Mouse (Mus musculus): ENCODE data around the gene Lingo2. TPM values are rescaled to one million over a fixed set of nuclear protein-coding genes. Genes with fewer than 3 reads are reported as not detected.

Gene Lingo2
- polyA plus RNA-seq, 1 experiment from 2014 or later, result 0.05 TPM

DNA sequence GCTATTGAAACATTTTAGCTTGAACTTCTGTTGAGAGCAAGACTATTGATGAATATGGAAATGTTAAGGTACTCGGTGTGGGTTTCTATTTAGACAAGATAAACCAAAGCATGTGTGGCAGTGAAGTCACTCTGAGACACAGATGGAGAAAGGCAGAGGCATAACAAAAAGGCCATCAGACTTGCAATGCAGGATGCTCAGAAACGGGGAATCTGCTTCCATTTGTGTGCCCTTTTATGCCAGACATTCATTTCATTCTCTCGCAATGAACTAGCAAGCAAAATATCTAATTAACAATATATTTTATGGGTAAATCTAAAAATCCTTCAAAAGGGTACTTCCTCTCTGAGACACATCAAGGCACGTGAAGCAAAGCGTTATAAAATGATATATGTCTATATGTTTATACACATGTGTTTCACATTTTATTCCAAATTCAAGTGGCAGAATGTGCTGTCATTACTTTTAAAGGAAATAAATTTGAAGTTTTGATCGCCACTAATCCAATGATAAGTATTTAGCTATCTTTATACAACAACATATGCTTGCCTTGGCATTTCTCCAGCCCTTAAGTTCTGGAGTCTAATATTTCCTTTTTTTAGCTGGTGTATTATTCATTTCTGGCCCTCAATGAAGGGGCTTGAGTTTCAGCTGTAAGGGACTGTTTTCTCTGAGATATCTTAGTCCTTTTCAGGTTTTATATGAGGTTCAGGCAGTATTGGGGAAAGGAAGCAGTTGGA is 1199.3 kb downstream of the Lingo2 start:
- no peaks in the 10 kb centered on the region for H3K4me1 ChIP-seq (ENCODE audit: insufficient read depth, low read depth, low read length)
- 66% methylated on average over 6 of the region's 6 CpGs for WGBS
- no peak for ATAC-seq
- no peak for DNase-seq (ENCODE audit: low spot score)
- no peaks in the 10 kb centered on the region for H3K27me3 ChIP-seq (replicated peaks; ENCODE audit: insufficient read depth, low read length)
- no peak overlapping the region for H3K4me2 ChIP-seq (replicated peaks; ENCODE audit: low read depth, low read length)
- TF ChIP-seq EP300 (IDR thresholded peaks at IDR 0.05) (no peak), CTCF (IDR thresholded peaks at IDR 0.05) (no peak)
- no peak overlapping the region for H3K4me3 ChIP-seq (ENCODE audit: low read depth, low read length)
- no peaks in the 10 kb centered on the region for H3K9me3 ChIP-seq (ENCODE audit: low read length)
- H3K9ac ChIP-seq (replicated peaks; ENCODE audit: low read depth), result no peak overlapping the region
- H3K36me3 ChIP-seq (ENCODE audit: insufficient read depth, low read length), result no peaks in the 10 kb centered on the region
- H3K27ac ChIP-seq (ENCODE audit: low read length), result no peak overlapping the region

DNA sequence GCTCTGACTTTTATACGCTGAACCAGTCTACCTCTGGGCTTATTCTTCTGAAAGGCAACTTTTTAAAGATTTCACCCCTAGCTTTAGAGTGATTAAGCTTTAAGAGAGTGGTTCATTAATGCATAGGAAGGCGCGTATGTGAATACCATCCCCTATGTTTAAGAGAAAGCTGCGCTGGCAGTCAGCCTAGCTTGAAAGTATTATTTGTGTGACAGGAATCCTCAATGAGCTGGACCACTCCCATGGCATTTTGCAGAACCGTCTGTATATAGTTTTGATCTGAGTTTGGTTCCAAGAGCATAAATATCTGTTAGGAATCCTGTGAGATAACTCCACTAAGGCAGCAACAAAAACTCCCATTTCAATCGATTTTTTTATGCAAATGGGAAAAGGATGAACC is 1204.9 kb downstream of the Lingo2 start:
- no peak overlapping the region for H3K4me2 ChIP-seq (replicated peaks; ENCODE audit: low read depth, low read length)
- ATAC-seq (no peak), DNase-seq (ENCODE audit: low spot score) (no peak)
- H3K36me3 ChIP-seq (ENCODE audit: insufficient read depth, low read length), result no peaks in the 10 kb centered on the region
- 70% methylated on average over 6 of the region's 6 CpGs for WGBS
- no peak overlapping the region for H3K9ac ChIP-seq (replicated peaks; ENCODE audit: low read depth)
- no peak for TF ChIP-seq EP300 (IDR thresholded peaks at IDR 0.05)
- no peak for TF ChIP-seq CTCF (IDR thresholded peaks at IDR 0.05)
- H3K27me3 ChIP-seq (replicated peaks; ENCODE audit: insufficient read depth, low read length), result no peaks in the 10 kb centered on the region
- no peak overlapping the region for H3K4me3 ChIP-seq (ENCODE audit: low read depth, low read length)
- H3K9me3 ChIP-seq (ENCODE audit: low read length), result no peaks in the 10 kb centered on the region
- no peak overlapping the region for H3K27ac ChIP-seq (ENCODE audit: low read length)
- H3K4me1 ChIP-seq (ENCODE audit: insufficient read depth, low read depth, low read length), result no peaks in the 10 kb centered on the region

DNA sequence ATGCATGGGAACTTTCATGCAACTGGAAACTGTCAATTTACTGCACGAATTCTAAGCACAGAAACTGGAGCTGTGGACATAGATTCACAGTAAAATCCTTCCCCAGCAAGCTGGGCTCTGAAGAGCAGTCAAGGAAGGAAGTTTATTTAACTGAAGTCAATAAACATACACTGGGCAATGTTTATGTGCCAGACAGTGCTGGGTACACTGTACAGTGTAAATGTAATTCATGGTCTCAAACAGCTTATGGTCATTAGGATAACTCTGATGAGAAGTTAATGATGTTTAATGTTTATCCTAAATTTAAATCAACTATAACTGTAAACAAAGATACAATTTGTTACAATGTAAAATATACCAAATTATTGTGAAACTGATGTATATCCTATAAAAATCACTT is 1226.8 kb downstream of the Lingo2 start:
- no peak for DNase-seq (ENCODE audit: low spot score)

DNA sequence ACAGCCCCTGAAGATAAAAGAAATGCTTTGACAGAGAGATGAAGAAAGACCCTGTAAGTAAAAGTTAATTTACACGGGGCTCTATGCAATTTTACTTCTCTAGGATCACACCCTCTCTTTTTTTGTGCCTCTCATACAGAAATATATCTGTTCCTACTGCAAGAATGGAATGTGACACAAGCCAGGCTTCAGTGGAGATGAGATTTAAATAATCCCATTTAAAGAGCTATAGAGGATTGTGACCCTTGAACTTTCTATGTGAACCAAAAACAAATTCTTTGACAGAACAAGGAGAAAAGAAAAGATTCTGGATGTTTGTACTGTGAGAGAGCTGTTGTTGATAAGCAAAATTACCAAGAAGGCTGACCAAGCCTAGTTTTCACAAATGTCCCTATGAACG is 1247.4 kb downstream of the Lingo2 start:
- DNase-seq (ENCODE audit: low spot score) (no peak), ATAC-seq (no peak)
- no peaks in the 10 kb centered on the region for H3K9me3 ChIP-seq (ENCODE audit: low read length)
- WGBS, result 37% methylated on average over 2 of the region's 2 CpGs
- H3K4me1 ChIP-seq (ENCODE audit: insufficient read depth, low read depth, low read length), result no peaks in the 10 kb centered on the region
- H3K27me3 ChIP-seq (replicated peaks; ENCODE audit: insufficient read depth, low read length), result no peaks in the 10 kb centered on the region
- no peak overlapping the region for H3K4me2 ChIP-seq (replicated peaks; ENCODE audit: low read depth, low read length)
- TF ChIP-seq EP300 (IDR thresholded peaks at IDR 0.05) (no peak), CTCF (IDR thresholded peaks at IDR 0.05) (no peak)
- no peak overlapping the region for H3K4me3 ChIP-seq (ENCODE audit: low read depth, low read length)
- no peaks in the 10 kb centered on the region for H3K36me3 ChIP-seq (ENCODE audit: insufficient read depth, low read length)
- no peak overlapping the region for H3K9ac ChIP-seq (replicated peaks; ENCODE audit: low read depth)
- H3K27ac ChIP-seq (ENCODE audit: low read length), result no peak overlapping the region

More for the DNA sequence above, 1226.8 kb downstream of the Lingo2 start:
- Histone ChIP-seq H3K9ac (replicated peaks; ENCODE audit: low read depth) (no peak overlapping the region), H3K4me3 (ENCODE audit: low read depth, low read length) (no peak overlapping the region), H3K4me1 (ENCODE audit: insufficient read depth, low read depth, low read length) (no peaks in the 10 kb centered on the region), H3K9me3 (ENCODE audit: low read length) (no peaks in the 10 kb centered on the region), H3K36me3 (ENCODE audit: insufficient read depth, low read length) (no peaks in the 10 kb centered on the region), H3K27ac (ENCODE audit: low read length) (no peak overlapping the region), H3K4me2 (replicated peaks; ENCODE audit: low read depth, low read length) (no peak overlapping the region), H3K27me3 (replicated peaks; ENCODE audit: insufficient read depth, low read length) (no peaks in the 10 kb centered on the region)
- TF ChIP-seq EP300 (IDR thresholded peaks at IDR 0.05) (no peak), CTCF (IDR thresholded peaks at IDR 0.05) (no peak)
- ATAC-seq, result no peak
- WGBS, result 31% methylated on average over 1 of the region's 1 CpGs

DNA sequence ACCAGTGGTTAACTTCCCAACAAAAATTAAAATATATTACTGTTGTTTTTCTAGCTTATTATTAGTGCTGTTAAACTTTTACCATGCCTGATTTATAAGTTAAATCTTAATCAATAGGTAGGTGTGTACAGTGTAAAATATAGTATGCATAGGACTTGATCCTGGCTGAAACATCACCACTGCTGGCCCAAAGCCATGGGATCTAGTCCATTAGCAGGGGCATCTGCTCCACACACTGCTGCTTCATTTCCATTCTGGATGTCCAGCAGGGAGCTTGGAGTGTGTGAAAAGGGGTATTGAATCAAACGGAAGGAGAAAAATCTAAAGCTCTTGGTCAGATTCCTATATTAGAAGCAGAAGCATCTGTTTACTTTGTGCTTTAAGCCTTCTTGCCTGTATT is 1248.9 kb downstream of the Lingo2 start:
- H3K4me3 ChIP-seq (ENCODE audit: low read depth, low read length), result no peak overlapping the region
- no peaks in the 10 kb centered on the region for H3K36me3 ChIP-seq (ENCODE audit: insufficient read depth, low read length)
- no peak overlapping the region for H3K4me2 ChIP-seq (replicated peaks; ENCODE audit: low read depth, low read length)
- no peaks in the 10 kb centered on the region for H3K4me1 ChIP-seq (ENCODE audit: insufficient read depth, low read depth, low read length)
- H3K27ac ChIP-seq (ENCODE audit: low read length), result no peak overlapping the region
- DNase-seq (ENCODE audit: low spot score) (no peak), ATAC-seq (no peak)
- 64% methylated on average over 1 of the region's 1 CpGs for WGBS
- H3K27me3 ChIP-seq (replicated peaks; ENCODE audit: insufficient read depth, low read length), result no peaks in the 10 kb centered on the region
- TF ChIP-seq CTCF (IDR thresholded peaks at IDR 0.05) (no peak), EP300 (IDR thresholded peaks at IDR 0.05) (no peak)
- H3K9ac ChIP-seq (replicated peaks; ENCODE audit: low read depth), result no peak overlapping the region
- no peaks in the 10 kb centered on the region for H3K9me3 ChIP-seq (ENCODE audit: low read length)

DNA sequence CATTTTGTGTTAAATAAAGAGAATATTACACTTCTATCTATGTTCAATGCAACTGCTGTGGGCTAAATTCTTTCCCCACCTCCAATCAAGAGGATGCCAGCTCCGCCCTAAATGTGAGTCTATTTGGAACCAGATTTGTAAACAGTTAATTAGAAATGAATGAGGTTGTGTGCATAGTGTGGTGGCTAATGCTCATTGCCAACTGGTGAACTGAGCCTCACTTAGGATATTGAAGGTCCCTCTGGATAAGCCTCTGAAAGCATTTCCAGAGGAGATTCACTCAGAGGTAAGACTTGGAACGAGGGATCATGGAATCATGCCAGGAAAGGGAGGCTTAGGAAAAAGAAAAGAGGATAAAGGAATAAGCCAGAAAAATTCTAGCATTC is 1256.4 kb downstream of the Lingo2 start:
- H3K9ac ChIP-seq (replicated peaks; ENCODE audit: low read depth), result no peak overlapping the region
- H3K4me1 ChIP-seq (ENCODE audit: insufficient read depth, low read depth, low read length), result no peaks in the 10 kb centered on the region
- no peaks in the 10 kb centered on the region for H3K9me3 ChIP-seq (ENCODE audit: low read length)
- no peak for DNase-seq (ENCODE audit: low spot score)
- H3K4me2 ChIP-seq (replicated peaks; ENCODE audit: low read depth, low read length), result no peak overlapping the region
- ATAC-seq, result no peak
- H3K27ac ChIP-seq (ENCODE audit: low read length), result no peak overlapping the region
- TF ChIP-seq CTCF (IDR thresholded peaks at IDR 0.05), result no peak
- TF ChIP-seq EP300 (IDR thresholded peaks at IDR 0.05), result no peak
- 81% methylated on average over 2 of the region's 2 CpGs for WGBS
- no peak overlapping the region for H3K4me3 ChIP-seq (ENCODE audit: low read depth, low read length)
- no peaks in the 10 kb centered on the region for H3K27me3 ChIP-seq (replicated peaks; ENCODE audit: insufficient read depth, low read length)
- no peaks in the 10 kb centered on the region for H3K36me3 ChIP-seq (ENCODE audit: insufficient read depth, low read length)
